Mouse (Mus musculus): ENCODE measurements around the gene Med24.

Med24 gene

DNA sequence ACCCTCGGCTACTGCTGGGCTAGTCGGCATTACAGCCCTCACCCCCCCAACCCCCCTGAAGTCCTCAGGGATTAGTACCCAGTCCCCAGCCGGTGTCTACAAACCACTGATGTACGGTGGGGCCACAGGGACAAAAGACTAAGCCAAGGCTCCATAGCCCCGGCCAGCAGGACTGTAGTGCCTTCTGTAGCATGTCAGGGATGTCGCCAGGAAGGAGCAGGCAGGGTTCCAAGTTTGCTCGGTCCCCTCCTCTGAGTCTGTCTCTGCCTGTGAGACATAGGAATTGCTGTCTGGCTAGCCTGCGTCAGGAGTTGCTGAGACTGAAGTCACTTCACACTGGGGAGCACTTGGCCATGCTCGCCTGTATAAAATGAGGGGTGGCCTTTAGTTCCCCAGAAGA, 34.9 kb downstream of the Med24 start:
- no peak for DNase-seq (ENCODE audit: low read depth, low spot score)

DNA sequence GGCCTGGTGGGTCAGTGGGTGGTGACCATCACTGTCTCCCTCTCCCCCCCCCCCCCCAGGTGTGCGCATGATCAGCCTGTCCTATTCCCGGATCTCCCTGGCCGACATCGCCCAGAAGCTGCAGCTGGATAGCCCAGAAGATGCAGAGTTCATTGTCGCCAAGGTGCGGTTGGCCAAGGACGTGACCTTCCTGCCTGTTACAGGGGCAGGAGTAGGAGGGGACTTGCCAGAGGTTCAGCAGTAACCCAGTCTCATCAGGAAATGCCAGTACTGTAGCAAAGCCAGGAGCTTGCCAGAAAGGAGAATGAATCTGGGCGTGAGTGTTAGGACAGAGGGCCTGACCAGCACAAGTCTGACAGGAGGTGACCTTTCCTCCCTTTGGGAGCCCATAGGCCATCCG, 35.5 kb downstream of the Med24 start:
- peak; percentile 53 for DNase-seq (ENCODE audit: low read depth, low spot score)

DNA sequence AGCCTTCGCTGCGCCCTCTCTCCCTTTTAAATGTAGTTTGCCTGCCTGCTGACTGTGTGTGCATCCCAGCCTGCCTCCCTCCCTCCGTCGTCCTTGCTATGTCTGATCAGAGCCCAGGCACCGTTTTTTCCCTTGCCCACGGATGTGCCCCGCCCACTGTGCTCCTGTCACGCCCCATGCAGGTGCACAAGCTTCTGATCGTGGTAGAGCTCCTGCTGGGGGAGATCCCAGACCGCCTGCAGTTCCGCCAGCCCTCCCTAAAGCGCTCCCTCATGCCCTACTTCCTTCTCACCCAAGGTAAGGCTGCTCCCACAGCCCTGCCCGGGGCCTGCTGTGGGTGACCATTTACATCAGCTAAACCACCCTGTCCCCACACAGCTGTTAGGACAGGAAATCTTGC, 36.0 kb downstream of the Med24 start:
- DNase-seq (ENCODE audit: low read depth, low spot score) = peak; percentile 75

DNA sequence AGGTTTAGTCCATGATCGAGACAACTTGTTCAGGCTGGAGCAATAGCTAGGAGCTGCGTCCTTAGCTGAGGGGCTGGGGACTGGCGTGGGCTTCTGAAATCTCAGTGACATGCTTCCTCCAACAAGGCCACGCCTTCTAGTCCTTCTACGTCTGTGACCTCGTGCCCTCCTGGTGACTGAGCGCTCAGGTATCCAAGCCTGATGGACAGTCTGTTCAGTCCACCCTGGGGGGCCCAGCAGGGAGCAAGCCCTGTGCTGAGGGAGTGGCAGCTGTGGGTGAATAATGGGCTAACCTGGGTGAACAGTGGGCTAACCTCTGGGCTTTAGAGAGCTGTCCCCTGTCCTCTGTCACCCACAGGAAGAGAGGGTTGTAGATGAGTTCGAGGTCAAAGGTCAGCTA, 41.2 kb downstream of the Med24 start:
- DNase-seq (ENCODE audit: low read depth, low spot score) = no peak

DNA sequence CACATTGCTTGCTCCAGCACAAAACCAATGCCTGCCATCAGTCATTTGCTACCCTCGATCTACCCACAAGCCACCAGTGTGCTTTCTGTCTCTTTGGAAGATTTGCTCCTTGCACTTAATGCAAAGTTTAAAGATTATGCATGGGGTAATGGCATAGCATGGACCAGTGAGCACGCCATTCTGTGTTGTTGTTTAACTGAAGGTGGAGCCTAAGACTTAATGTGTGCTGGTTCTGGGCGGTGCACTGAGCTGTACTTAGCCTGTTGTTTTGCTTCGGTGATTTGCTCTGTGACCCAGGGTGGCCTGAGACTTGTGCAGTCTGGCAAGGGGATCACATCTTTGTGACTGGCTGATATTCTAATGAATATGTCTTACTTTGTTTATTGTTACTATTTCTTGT, 42.3 kb downstream of the Med24 start:
- DNase-seq (ENCODE audit: low read depth, low spot score) = no peak

DNA sequence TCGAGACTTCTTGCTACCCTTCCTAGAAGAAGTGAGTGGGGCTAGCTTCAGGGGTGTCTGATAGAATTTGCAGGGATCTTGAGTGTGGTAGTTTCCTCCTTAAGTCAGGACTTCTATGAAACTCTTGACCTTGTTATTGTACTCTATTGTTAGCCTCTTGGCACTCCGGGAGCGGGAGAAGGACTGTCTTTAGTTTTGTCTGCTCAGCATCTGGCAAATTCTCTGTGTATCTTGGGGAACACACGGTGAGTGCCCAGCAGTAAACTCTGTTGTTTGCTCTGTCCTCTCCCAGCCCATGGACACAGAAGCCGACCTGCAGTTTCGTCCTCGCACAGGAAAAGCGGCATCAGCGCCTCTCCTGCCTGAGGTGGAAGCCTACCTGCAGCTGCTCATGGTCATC, 43.6 kb downstream of the Med24 start:
- DNase-seq (ENCODE audit: low read depth, low spot score) = no peak

DNA sequence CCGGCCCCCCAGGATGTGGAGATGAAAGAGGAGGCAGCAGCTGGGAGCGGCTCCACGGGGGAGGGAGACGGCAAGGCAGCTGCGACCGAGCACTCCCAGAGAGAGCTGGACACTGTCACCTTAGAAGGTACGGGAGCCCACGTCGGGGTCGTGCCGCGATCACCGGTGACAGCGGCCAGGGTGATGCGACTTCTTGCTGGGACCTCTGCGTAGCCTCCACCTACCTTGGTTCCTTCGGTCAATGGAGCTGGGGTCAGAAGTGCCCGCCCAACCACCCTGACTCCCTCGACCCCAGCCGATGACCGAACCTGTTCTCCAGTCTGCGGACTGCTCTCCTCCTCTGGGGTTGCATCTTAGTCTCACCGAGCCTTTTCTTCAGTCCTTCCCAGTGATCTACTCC, 46.4 kb downstream of the Med24 start:
- DNase-seq (ENCODE audit: low read depth, low spot score) = no peak

DNA sequence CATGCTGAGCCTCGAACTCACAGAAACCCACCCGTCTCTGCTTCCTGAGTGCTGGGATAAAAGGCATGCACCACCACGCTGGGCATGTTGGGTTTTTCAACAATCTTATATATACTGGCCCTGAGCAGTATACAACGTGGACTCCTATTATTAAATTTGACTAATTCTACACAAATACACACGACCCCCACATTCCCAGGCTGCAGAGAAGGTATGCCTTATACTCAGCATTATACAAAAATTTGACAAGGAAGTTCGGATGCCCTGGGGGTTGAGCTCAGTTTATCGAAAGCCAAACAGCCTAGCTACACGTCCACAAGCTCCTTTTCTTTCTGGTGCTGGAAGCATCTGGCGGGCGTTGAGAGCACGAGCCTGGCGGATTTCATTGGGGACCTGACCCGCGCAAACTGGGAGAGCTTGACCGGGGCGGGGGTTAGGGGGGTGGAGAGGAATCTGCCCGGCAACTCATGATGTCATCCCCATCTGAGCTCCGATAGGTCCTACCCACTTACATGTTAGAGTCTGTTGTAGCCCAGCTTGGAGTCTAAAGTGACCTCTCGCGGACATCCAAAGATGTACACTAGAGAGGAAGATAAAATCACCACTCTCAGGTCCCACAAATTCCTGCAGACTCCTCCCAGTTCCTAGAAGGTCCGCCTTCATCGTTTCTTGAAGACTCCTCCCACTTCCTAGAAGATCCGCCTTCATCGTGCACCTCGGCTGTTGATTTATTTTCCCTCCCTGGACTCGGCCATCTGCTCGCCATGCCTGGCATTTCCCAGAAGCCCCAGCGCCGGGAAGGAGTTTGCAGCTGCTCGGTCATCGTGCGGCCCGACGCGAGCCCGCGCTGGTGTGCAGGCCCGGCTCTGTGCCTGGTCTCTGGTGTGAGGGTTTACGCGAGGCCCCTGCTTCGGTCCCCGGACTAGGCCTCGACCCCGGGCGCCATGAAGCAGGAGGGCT, 47.2 kb downstream of the Med24 start, which contains the start of gene Psmd3:
Gene Psmd3 (plus strand): TSS at position 769 of the 960 bp plus-strand sequence.
- peak; percentile 100 for DNase-seq (ENCODE audit: low read depth, low spot score)

DNA sequence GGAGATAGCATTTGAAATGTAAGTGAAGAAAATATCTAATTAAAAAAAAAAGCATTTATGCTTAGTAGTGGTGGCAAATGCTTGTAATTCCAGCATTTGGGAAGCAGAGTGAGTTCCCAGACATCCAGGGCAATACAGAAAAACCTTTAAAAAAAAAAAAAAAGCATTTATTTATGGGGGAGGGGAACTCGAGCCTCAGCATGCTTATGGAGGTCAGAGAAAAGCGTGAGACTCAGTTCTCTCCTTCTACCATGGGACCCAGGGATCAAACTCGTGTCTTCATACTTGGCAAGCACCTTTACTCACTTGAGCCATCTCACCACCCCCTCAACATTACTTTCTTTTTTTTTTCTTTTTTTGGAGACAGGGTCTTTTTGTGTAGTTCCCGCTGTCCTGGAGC, 48.0 kb downstream of the Med24 start:
- DNase-seq (ENCODE audit: low read depth, low spot score) = no peak

DNA sequence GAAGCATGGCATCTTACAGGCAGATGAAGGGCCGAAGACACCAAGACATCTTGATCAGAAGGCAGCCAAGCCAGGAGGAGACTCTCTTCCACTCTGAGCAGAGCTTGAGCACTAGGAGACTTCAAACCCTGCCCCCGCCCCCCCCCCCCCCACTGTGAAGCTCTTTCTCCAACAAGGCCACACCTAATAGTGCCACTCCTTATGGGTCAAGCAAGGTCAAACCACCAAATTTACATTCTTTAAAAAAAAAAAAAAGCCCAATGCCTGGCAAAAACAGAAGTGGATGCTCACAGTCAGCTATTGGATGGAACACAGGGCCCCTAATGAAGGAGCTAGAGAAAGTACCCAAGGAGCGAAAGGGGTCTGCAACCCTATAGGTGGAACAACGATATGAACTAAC, 48.6 kb downstream of the Med24 start:
- peak; percentile 91 for DNase-seq (ENCODE audit: low read depth, low spot score)

DNA sequence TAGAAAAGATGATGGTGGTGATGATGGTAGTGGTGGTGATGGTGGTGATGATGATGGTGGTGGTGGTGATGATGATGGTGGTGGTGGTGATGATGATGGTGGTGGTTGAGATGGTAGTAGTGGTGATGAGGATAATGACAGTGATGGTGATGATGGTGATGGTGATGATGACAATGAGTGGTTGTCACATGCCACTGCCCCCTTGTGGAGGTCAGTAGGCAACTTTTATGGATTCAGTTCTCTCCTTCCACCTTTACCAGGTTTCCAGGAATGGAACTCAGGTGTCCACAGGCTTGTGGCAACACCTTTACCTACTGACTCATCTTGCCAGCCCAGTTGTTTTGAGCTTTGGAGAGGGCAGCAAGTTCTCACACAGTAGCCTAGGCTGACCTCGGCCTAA, 49.2 kb downstream of the Med24 start:
- DNase-seq (ENCODE audit: low read depth, low spot score) = peak; percentile 53

DNA sequence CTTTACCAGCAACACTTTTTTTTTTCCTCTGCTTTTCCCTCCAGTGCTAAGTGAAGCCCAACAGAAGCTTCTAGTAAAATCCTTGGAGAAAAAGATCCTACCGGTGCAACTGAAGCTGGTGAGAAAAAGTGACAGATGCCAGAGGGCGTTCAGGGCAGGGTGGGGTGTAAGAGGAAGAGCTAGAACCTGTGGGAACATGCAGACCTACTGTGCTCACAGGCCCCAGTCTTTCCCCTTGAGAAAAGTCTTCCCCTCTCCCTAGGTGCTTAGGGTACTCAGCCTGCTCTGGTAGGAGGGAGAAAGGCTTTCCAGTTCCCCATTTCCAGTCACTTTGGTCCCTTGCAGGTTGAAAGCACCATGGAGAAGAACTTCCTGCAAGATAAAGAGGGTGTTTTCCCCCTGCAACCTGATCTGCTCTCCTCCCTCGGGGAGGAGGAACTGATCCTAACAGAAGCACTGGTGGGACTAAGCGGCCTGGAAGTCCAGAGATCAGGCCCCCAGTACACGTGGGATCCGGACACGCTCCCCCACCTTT, 53.3 kb downstream of the Med24 start:
- no peak for DNase-seq (ENCODE audit: low read depth, low spot score)

DNA sequence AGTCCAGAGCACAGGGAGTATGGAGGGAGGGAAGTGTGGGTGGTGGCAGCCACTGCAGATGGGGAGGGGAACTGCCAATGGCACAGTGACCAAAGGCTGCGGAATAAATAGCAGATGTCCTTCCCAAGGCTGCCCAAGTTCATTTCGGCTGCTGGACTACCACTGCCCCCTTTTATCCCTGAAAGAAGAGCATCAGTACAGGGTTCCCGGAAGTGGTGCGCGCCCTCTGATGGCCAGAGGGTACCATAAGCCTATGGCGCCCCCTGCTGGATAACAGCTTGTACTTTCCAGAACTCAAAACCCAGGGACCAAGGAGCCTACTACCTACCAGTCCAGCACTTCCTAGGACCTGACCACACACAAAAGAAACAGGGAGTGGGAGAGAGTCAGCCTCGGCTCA, 56.1 kb downstream of the Med24 start:
- DNase-seq (ENCODE audit: low read depth, low spot score) = peak; percentile 69

DNA sequence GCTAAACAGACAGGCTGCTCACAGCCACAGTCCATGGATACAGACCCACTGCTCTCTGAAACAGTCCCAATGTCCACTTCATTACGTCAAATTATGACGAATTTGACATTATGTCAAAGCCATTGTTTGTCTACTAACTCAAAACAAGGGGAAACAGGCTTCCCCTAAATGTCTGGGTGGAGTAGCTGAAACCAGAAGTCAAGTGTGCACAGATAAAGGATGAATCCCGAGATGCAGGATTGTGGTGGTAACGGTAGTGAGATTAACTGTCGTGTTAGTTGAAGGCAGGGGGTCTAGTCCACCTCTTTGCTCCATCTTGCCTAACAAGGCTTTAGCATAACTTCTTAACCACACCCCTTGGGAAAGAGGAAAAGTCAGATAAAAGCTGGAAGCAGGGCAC, 56.8 kb downstream of the Med24 start:
- no peak for DNase-seq (ENCODE audit: low read depth, low spot score)

DNA sequence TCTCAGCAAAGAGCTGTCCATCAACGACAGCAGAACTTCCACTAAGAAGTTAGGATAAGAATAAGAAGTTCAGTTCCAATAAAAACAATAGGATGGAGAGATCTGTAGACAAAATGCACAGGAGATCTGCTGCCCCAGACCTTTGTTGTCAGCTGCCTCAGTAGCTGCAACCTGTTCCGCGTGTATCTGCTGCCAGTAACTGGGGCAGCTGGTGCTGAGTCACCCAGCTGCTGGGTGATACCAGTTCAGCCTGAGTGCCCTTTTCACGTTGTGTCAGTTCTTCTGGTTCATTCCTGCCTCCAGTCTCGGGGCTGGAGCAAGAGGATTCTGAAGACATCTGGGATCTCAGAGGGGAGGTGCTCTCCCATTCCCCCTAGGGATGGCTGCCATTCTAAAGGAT, 57.4 kb downstream of the Med24 start:
- DNase-seq (ENCODE audit: low read depth, low spot score) = no peak

DNA sequence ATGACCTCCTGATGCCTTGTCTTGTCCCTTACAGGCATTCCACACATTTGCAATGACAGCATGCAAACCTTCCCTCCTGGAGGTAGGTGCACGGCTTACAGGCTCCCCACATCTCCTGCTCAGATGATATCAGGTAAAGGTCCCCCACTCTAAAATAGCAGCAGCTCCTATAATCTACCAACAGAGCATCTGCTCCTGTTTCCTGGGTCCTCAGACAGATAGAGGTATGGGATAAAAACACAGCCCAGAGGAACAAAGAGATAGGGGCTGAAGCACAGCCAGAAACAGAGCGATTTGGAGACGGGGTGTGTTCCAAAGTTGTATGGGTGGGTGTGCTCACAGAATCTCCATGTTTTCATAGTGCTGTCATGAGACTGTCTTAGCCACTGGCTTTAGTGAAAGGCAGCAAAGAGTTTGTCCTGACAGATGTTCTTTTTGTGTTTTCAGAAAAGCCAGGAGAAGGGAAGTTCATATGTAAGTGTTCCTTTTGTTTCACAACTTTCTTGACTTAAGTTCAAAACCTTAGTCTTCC, 57.9 kb downstream of the Med24 start:
- DNase-seq (ENCODE audit: low read depth, low spot score) = no peak

DNA sequence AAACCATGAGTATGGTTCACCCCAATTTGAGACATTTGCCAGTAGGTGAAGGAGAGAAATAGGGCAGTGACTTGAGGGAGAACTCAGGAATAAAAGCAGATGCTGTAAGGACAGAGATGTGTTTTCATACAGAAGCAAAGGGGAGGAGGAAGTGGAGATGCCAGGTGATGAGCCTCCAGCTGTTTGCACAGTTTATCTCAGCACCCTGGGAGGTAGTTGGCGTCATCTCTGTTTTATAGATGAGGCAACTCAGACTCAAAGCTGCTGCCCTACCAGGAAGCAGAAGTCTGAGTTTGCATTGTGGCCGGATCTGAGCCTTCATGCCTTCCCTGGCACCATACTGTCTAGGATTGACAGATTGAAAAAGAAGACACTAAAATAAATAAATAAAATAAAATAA, 60.3 kb downstream of the Med24 start:
- no peak for DNase-seq (ENCODE audit: low read depth, low spot score)

DNA sequence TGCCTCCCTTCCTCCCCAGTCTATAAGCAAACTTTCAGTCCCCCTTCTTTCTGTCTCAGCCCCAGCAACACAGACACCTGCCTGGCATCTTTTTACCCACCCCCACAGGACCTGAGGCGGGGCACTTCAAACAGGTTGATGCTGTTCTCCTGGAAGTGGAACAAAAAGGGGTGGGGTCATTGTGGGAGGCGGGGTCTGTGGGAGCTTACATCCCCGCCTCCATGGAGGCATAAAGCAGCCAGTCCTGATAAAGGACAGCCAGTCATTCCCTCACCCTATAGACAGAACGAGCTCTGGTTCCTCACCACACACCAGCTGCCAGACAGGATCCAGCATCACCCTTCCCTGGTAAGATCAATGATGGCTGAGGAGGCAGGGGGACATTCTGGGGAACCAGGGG, 65.1 kb downstream of the Med24 start, which contains the start of gene Gsdma:
Gene Gsdma (plus strand): TSS at position 261 of the 400 bp plus-strand sequence.
- DNase-seq (ENCODE audit: low read depth, low spot score) = no peak

DNA sequence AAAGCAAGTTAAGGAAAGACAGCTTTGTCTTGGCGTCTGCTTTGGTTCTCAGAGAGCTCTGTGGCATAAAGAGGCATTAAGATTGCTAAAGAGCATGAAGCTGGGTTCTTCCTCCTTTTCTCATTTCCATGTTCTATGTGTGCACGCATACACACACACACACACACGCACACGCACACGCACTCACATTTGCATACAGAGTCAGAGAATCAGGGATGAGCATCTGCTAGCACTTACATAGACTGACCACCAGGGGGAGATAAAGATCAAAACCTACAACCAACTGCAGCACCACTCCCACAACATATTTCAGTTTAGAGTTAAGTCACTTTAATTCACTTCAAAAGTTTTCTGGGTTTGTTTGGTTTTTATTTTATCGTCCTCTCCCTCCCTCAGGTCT, 68.7 kb downstream of the Med24 start:
- DNase-seq (ENCODE audit: low read depth, low spot score) = peak; percentile 77

DNA sequence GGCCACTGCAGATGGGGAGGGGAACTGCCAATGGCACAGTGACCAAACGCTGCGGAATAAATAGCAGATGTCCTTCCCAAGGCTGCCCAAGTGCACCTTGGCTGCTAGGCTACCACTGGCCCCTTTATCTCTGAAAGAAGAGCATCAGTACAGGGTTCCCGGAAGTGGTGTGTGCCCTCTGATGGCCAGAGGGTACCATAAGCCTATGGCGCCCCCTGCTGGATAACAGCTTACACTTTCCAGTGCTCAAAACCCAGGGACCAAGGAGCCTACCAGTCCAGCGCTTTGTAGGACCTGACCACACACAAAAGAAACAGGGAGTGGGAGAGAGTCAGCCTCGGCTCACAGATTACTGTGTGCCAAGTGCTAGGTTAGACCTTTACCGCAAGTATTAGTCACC, 74.2 kb downstream of the Med24 start:
- DNase-seq (ENCODE audit: low read depth, low spot score) = peak; percentile 73

All from ES-CJ7 (cell line).